Mouse (Mus musculus) mammary gland, adult 2 months (tissue): Measurements from ENCODE around the gene Ppp2r2d. TPM values are rescaled to one million over a fixed set of nuclear protein-coding genes. Genes with fewer than 3 reads are reported as not detected.

Experiments used
- polyA plus RNA-seq: library from polyadenylated mRNA; depleted of rRNA; stranded (reverse); fragments of >200 nt; gene quantifications from 2 replicates; pipeline ENCODE4 v1.2.3, GENCODE M21; 2012; ENCODE audit warnings: low replicate concordance; rRNA removed

The Ppp2r2d gene
- 15.0 and 34.5 TPM in 2 replicates for polyA plus RNA-seq

DNA sequence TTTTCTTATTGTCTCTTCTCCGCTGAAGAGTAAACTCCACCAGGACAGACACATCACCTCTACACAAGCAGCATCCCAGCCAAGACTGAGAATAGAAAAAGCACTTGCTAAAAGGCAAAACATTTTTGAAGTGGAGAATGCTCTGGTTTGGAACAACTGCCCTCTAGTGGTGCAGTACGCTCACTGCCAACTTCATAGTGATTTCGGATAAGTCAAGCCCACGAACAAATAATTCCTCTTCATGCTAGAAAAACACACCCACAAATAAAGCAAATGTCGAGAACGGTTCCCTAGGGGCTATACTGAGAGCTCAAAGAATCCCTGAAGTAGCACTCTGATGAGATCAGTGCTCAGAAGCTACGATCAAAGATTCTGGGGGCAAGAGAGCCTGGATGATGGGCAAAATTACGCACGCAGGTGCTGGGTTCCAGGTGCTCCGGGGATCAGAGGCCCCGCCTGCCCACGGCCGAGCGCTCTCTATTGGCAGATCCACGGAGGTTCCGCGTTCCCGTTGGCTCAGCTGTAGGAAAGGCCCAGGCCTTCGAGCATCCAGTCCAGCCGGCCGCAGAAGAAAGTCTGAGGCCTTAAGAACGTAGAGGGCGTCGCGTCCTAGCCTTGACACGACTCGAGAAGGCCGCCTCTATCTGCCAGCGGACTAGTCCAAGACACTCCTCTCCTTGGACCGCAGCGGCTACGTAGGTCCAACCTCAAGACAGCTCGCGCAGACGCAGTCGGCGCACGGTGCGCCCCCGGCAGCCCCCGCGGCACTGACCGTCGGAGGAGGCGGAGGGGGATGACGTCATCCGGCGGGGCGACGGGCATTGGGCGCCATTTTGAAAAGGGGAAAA, at the start of gene Ppp2r2d, which contains the start of gene Mapk1ip1:
Gene Ppp2r2d, plus strand, starts transcription at position 536 of the 848 bp plus-strand sequence.
Gene Mapk1ip1, minus strand, starts transcription at position 730 of the 848 bp plus-strand sequence.

DNA sequence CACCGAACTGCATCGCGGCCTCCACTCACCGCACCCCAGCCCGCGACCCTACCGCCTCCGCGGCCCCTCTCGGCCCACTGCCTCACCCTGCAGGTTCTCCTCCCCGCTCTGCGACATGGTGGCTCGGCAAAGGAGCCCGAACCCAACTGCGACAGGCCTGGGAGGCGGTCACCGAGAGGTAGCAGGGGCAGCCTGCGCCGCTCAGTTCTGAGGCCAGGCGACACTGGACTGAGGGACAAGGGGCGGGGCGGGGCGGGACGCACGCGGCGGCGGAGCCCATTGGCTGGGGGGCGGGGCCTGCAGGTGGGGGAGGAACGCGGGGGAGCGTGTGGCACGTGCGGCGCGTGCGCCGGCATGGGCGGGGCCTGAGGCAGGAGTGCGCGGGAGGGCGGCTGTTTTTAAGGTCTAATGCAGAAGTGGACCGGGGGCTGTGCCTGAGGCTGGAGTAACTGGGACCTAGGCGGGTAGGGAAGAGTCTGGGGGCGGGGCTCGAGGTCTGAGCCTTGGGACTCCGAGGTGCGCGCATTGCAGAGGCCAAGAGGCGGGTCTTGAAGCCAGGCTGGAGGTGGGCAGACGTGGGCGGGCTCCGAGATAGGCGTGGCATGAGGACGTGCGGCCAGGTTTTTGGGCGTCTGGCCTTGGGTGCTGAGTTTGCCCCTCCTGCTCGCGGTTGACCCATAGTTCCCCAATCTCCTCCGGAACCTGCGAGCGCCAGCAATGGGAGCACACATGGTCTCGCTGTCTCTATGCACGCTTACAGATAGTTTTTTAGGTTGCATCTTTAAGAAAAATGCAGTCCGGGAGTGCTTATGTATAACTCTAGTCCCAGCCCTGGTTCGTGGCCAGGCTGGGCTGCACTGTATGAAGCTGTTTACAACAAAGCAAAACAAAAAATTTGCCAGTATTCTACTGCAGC, 63.7 kb downstream of the Ppp2r2d start, which contains the start of gene Bnip3:
Gene Bnip3, minus strand, starts transcription at position 243 of the 916 bp plus-strand sequence.

Other genes with a start within 250 kb of the Ppp2r2d start
- gene Mapk1ip1, start 194 bp downstream of the Ppp2r2d start, polyA plus RNA-seq: 57.9 and 106 TPM in 2 replicates
- 56.3 and 88.3 TPM in 2 replicates for gene Bnip3, start 63.4 kb downstream of the Ppp2r2d start, polyA plus RNA-seq
- gene Jakmip3, start 94.7 kb downstream of the Ppp2r2d start, polyA plus RNA-seq: 0.37 and 0.52 TPM in 2 replicates
- gene Dpysl4, start 239.9 kb downstream of the Ppp2r2d start, polyA plus RNA-seq: 0.49 and 0.52 TPM in 2 replicates